In genomic region chr4:116991366-116991765, GRCm38 (mm10) we compare ENCODE assay signal across 9 mouse cellular contexts. TPM values are rescaled to one million over a fixed set of nuclear protein-coding genes. Genes with fewer than 3 reads are reported as not detected.
DNase-seq lines count a peak whose midpoint lies in the region; ATAC-seq and TF ChIP-seq lines count a peak whose summit lies in the region.
"Had no signal": no experiment of that assay in that cellular context is flagged by ENCODE, and none has a peak within 500 bp of the region (broad histone marks: within the 10 kb centered on the region; RNA-seq: fewer than 3 reads in every experiment).

No protein-coding gene starts in this region.

- TF ChIP-seq CTCF in kidney, postnatal 0 days (IDR thresholded peaks at IDR 0.05; ENCODE audit: low read depth) = peak; percentile 92
- peak; percentile 98 for TF ChIP-seq CTCF in liver, embryonic 14.5 days (IDR thresholded peaks at IDR 0.05; ENCODE audit: low read depth)
- peak; percentile 55 for TF ChIP-seq CTCF in olfactory bulb, adult 2 months (IDR thresholded peaks at IDR 0.05; ENCODE audit: insufficient read depth, low read depth, low read length)

- TF ChIP-seq EP300 in liver, embryonic 14.5 days (IDR thresholded peaks at IDR 0.05; ENCODE audit: low read depth) = no peak

- no peak for TF ChIP-seq POLR2A in olfactory bulb, adult 2 months (IDR thresholded peaks at IDR 0.05; ENCODE audit: insufficient read depth, low read depth, low read length)

- H3K9me3 ChIP-seq in kidney, postnatal 0 days (replicated peaks; ENCODE audit: low read length) = no peaks in the 10 kb centered on the region
- no peaks in the 10 kb centered on the region for H3K9me3 ChIP-seq in liver, embryonic 14.5 days (ENCODE audit: control insufficient read depth, low read length)
- H3K9me3 ChIP-seq: limb, embryonic 12.5 days had no signal

- H3K36me3 ChIP-seq in kidney, postnatal 0 days (ENCODE audit: insufficient read depth, low read length) = peaks cover 6% of the 10 kb centered on the region; the same call in 1 of the 2 replicates
- peaks cover 45% of the 10 kb centered on the region for H3K36me3 ChIP-seq in liver, embryonic 14.5 days (replicated peaks; ENCODE audit: control insufficient read depth, insufficient read depth, low read depth)

- H3K4me1 ChIP-seq in kidney, postnatal 0 days (replicated peaks; ENCODE audit: insufficient read depth, low read length) = 0 out of 2 replicates have a peak, but pooled peaks cover 10% of the 10 kb centered on the region
- H3K4me1 ChIP-seq in liver, embryonic 14.5 days (replicated peaks; ENCODE audit: control insufficient read depth in 2 of 2, insufficient read depth in 2 of 2, low read length in 1 of 2) = peaks cover 14 to 17% of the 10 kb centered on the region in 2 experiments
- peaks cover 24% of the 10 kb centered on the region for H3K4me1 ChIP-seq in olfactory bulb, adult 2 months (ENCODE audit: control insufficient read depth, insufficient read depth, low read length)

- no peak for ATAC-seq in kidney, postnatal 0 days (replicated peaks; ENCODE audit: low FRiP score, low read depth)
- no peak for ATAC-seq in liver, embryonic 14.5 days (ENCODE audit: insufficient read depth)

- H3K4me2 ChIP-seq in kidney, postnatal 0 days (ENCODE audit: low read length) = no peak overlapping the region
- peak overlapping the region; percentile 90 for H3K4me2 ChIP-seq in liver, embryonic 14.5 days (ENCODE audit: low read depth)
- H3K4me2 ChIP-seq: limb, embryonic 12.5 days had no signal

- H3K4me3 ChIP-seq in kidney, postnatal 0 days (replicated peaks; ENCODE audit: low read depth, low read length) = no peak overlapping the region
- H3K4me3 ChIP-seq in liver, embryonic 14.5 days (ENCODE audit: insufficient read depth in 1 of 2, low read depth in 2 of 2, low read length in 2 of 2) = peak overlapping the region in 1 of 2 experiments; percentile 91; a peak in 2 of 4 replicates
- H3K4me3 ChIP-seq in olfactory bulb, adult 2 months (ENCODE audit: insufficient read depth, low read depth, low read length) = no peak overlapping the region
- H3K4me3 ChIP-seq: limb, embryonic 12.5 days had no signal

- 9% methylated on average over 7 of the region's 7 CpGs for WGBS in kidney, postnatal 0 days
- 19% methylated on average over 7 of the region's 7 CpGs for WGBS in liver, embryonic 14.5 days (ENCODE audit: insufficient replicate concordance)
- 9% methylated on average over 7 of the region's 7 CpGs for WGBS in olfactory bulb, adult 2 months

- no peak overlapping the region for H3K27ac ChIP-seq in kidney, postnatal 0 days
- no peak overlapping the region for H3K27ac ChIP-seq in liver, embryonic 14.5 days
- H3K27ac ChIP-seq in olfactory bulb, adult 2 months (ENCODE audit: insufficient read depth, low read depth, low read length) = no peak overlapping the region
- H3K27ac ChIP-seq: limb, embryonic 12.5 days had no signal

- peak; percentile 84 to 85 for DNase-seq in B cell, adult 2 months
- peak; percentile 78 for DNase-seq in MN1 (ENCODE audit: low spot score)
- peak; percentile 93 for DNase-seq in cerebellum, adult 8-10 months
- DNase-seq in frontal cortex, postnatal 10 days (ENCODE audit: low spot score in 2 of 2) = peak; percentile 42 to 75
- DNase-seq in kidney, postnatal 0 days (ENCODE audit: low spot score) = peak; percentile 80
- DNase-seq in liver, embryonic 14.5 days (ENCODE audit: low read depth in 3 of 3, low spot score in 3 of 3) = peak; percentile 60 to 68 (median 62)
- peak; percentile 81 for DNase-seq in thymus, postnatal 25 days

- H3K27me3 ChIP-seq in kidney, postnatal 0 days (ENCODE audit: insufficient read depth, low read length) = no peaks in the 10 kb centered on the region
- no peaks in the 10 kb centered on the region for H3K27me3 ChIP-seq in liver, embryonic 14.5 days (ENCODE audit: control insufficient read depth, insufficient read depth, low read length)

- no peak overlapping the region for H3K9ac ChIP-seq in kidney, postnatal 0 days (ENCODE audit: low read depth, low read length)
- no peak overlapping the region for H3K9ac ChIP-seq in liver, embryonic 14.5 days (replicated peaks)
- H3K9ac ChIP-seq: limb, embryonic 12.5 days had no signal

RNA-seq across cellular contexts. Expression of gene Urod, which starts 2.8 kb away (rescaled TPM):
- polyA plus RNA-seq in kidney, postnatal 0 days (2015; fragmentation: Nextera tagmentation; extraction: Ambion mirVana) = 91.1 and 92.5 TPM in 2 replicates
- polyA plus RNA-seq in liver, embryonic 14.5 days (2012; rRNA removed) = 414 and 441 TPM in 2 replicates
- 567 and 604 TPM in 2 replicates for polyA plus RNA-seq in liver, embryonic 14.5 days (2014; fragmentation: Nextera tagmentation; extraction: Ambion mirVana)
- not detected in 2 replicates for polyA plus RNA-seq in olfactory bulb, adult 2 months (2012; ENCODE audit: insufficient read depth, insufficient read length, low replicate concordance, missing spikeins)

RNA-seq across cellular contexts. Expression of gene Hectd3, which starts 3.8 kb away (rescaled TPM):
- 9.5 and 10.3 TPM in 2 replicates for polyA plus RNA-seq in kidney, postnatal 0 days (2015; fragmentation: Nextera tagmentation; extraction: Ambion mirVana)
- 8.0 and 8.9 TPM in 2 replicates for polyA plus RNA-seq in liver, embryonic 14.5 days (2012; rRNA removed)
- polyA plus RNA-seq in liver, embryonic 14.5 days (2014; fragmentation: Nextera tagmentation; extraction: Ambion mirVana) = 4.9 and 5.7 TPM in 2 replicates
- not detected in 2 replicates for polyA plus RNA-seq in olfactory bulb, adult 2 months (2012; ENCODE audit: insufficient read depth, insufficient read length, low replicate concordance, missing spikeins)

RNA-seq across cellular contexts. Expression of gene Eif2b3, which starts 27.8 kb away (rescaled TPM):
- polyA plus RNA-seq in kidney, postnatal 0 days (2015; fragmentation: Nextera tagmentation; extraction: Ambion mirVana) = 41.0 and 44.9 TPM in 2 replicates
- polyA plus RNA-seq in liver, embryonic 14.5 days (2012; rRNA removed) = 12.3 and 17.3 TPM in 2 replicates
- 32.7 and 34.3 TPM in 2 replicates for polyA plus RNA-seq in liver, embryonic 14.5 days (2014; fragmentation: Nextera tagmentation; extraction: Ambion mirVana)
- polyA plus RNA-seq in olfactory bulb, adult 2 months (2012; ENCODE audit: insufficient read depth, insufficient read length, low replicate concordance, missing spikeins) = not detected in 2 replicates
